Mouse (Mus musculus) kidney, postnatal 0 days (tissue): Measurements from ENCODE around the gene Casp12. TPM values are rescaled to one million over a fixed set of nuclear protein-coding genes. Genes with fewer than 3 reads are reported as not detected.
"Not testable (repeated sequence)": the region's sequence is repeated elsewhere in the genome, so short reads cannot be mapped to it uniquely, and the experiment has no call there.

Experiments used
- ATAC-seq: fragments of 200-750 bp; cut with Nextera tagmentation; replicated peaks from 2 replicates; pipeline ENCODE4 v1.8.0; 2017; ENCODE audit warnings: low read depth, moderate number of reproducible peaks, moderate TSS enrichment, moderate library complexity; ENCODE audit not compliant: low FRiP score
- DNase-seq: peaks from one replicate; pipeline ENCODE4 v3.0.0-alpha.2; 2016; ENCODE audit warnings: low spot score
- H3K27ac ChIP-seq: fragments of 300-500 bp; sonication (generic); 2 replicates; pipeline ENCODE4 v1.5.1; 2014; ENCODE audit warnings: mild to moderate bottlenecking
- H3K27me3 ChIP-seq: fragments of 300-500 bp; sonication (generic); 2 replicates; pipeline ENCODE4 v1.6.1; 2014; ENCODE audit warnings: low read length, mixed read lengths; ENCODE audit not compliant: insufficient read depth
- H3K36me3 ChIP-seq: fragments of 300-500 bp; sonication (generic); 2 replicates; pipeline ENCODE4 v1.6.1; 2014; ENCODE audit warnings: low read length, mixed read lengths; ENCODE audit not compliant: insufficient read depth
- H3K4me1 ChIP-seq: fragments of 300-500 bp; sonication (generic); replicated peaks from 2 replicates; pipeline ENCODE4 v1.6.1; 2014; ENCODE audit warnings: antibody characterized with exemption, low read length, mixed read lengths; ENCODE audit not compliant: insufficient read depth
- H3K4me2 ChIP-seq: fragments of 300-500 bp; sonication (generic); 2 replicates; pipeline ENCODE4 v1.6.1; 2014; ENCODE audit warnings: mild to moderate bottlenecking, low read length, moderate library complexity, mixed read lengths
- H3K4me3 ChIP-seq: fragments of 300-500 bp; sonication (generic); replicated peaks from 2 replicates; pipeline ENCODE4 v1.5.1; 2014; ENCODE audit warnings: low read depth, low read length
- H3K9ac ChIP-seq: fragments of 300-500 bp; sonication (generic); 2 replicates; pipeline ENCODE4 v1.6.1; 2014; ENCODE audit warnings: low read depth, low read length
- H3K9me3 ChIP-seq: fragments of 300-500 bp; sonication (generic); replicated peaks from 2 replicates; pipeline ENCODE4 v1.6.1; 2016; ENCODE audit warnings: low read length, inconsistent platforms, mixed read lengths
- CTCF ChIP-seq: IDR thresholded peaks from 2 replicates; pipeline ENCODE4 v1.5.1; 2016; ENCODE audit warnings: antibody characterized with exemption, low read depth, mild to moderate bottlenecking, moderate library complexity
- WGBS: fragments of 180-500 bp; shearing (Covaris S2); extraction: QIAGEN DNeasy Blood & Tissue Kit; methylation state at CpG from one replicate; pipeline ENCODE4 v1.1.7; 2014; 5-methylcytosine and 5-hydroxymethylcytosine counted together
- polyA plus RNA-seq: library from polyadenylated mRNA; unstranded; fragments of >200 nt; fragmentation: Nextera tagmentation; extraction: Ambion mirVana; gene quantifications from 2 replicates; pipeline ENCODE4 v1.2.1, GENCODE M21; 2015

The Casp12 gene
- polyA plus RNA-seq, 1 experiment from 2014 or later: 8.2 TPM

GRCm38 (mm10) chr9:5353673-5354072, 8.4 kb downstream of the Casp12 start:
- H3K9me3 ChIP-seq: no peaks in the 10 kb centered on the region
- H3K4me2 ChIP-seq: no peak overlapping the region
- no peak for ATAC-seq
- H3K27ac ChIP-seq: no peak overlapping the region
- no peak for TF ChIP-seq CTCF
- H3K4me1 ChIP-seq: no peaks in the 10 kb centered on the region
- DNase-seq: no peak
- 61% methylated on average over 2 of the region's 2 CpGs for WGBS
- no peaks in the 10 kb centered on the region for H3K36me3 ChIP-seq
- no peak overlapping the region for H3K4me3 ChIP-seq
- no peaks in the 10 kb centered on the region for H3K27me3 ChIP-seq
- H3K9ac ChIP-seq: no peak overlapping the region

- TF ChIP-seq CTCF: no peak
- ATAC-seq: no peak
- DNase-seq: no peak
- no peak overlapping the region for H3K9ac ChIP-seq
- no peak overlapping the region for H3K4me3 ChIP-seq
- H3K36me3 ChIP-seq: no peaks in the 10 kb centered on the region
- H3K9me3 ChIP-seq: no peaks in the 10 kb centered on the region
- no peak overlapping the region for H3K27ac ChIP-seq
- H3K4me2 ChIP-seq: no peak overlapping the region
- H3K27me3 ChIP-seq: no peaks in the 10 kb centered on the region
- no peaks in the 10 kb centered on the region for H3K4me1 ChIP-seq
Measured at GRCm38 (mm10) chr9:5356801-5357200, 11.6 kb downstream of the Casp12 start.

GRCm38 (mm10) chr9:5393561-5393960, 48.3 kb downstream of the Casp12 start:
- no peaks in the 10 kb centered on the region for H3K36me3 ChIP-seq
- ATAC-seq: no peak
- no peak overlapping the region for H3K4me2 ChIP-seq
- H3K9me3 ChIP-seq: no peaks in the 10 kb centered on the region
- TF ChIP-seq CTCF: no peak
- H3K27me3 ChIP-seq: no peaks in the 10 kb centered on the region
- H3K27ac ChIP-seq: no peak overlapping the region
- no peak overlapping the region for H3K9ac ChIP-seq
- no peak overlapping the region for H3K4me3 ChIP-seq
- H3K4me1 ChIP-seq: no peaks in the 10 kb centered on the region
- no peak for DNase-seq

- not testable (repeated sequence) for H3K9ac ChIP-seq, H3K36me3 ChIP-seq, H3K4me2 ChIP-seq, H3K27ac ChIP-seq, ATAC-seq, H3K27me3 ChIP-seq, DNase-seq, H3K4me3 ChIP-seq, H3K4me1 ChIP-seq, H3K9me3 ChIP-seq
- 71% methylated on average over 5 of the region's 5 CpGs for WGBS
Measured at GRCm38 (mm10) chr9:5395861-5396260, 50.6 kb downstream of the Casp12 start.

GRCm38 (mm10) chr9:5410988-5411568, 65.8 kb downstream of the Casp12 start:
- TF ChIP-seq CTCF: no peak
- Histone ChIP-seq H3K9me3 (no peaks in the 10 kb centered on the region), H3K9ac (no peak overlapping the region), H3K4me3 (no peak overlapping the region), H3K27ac (no peak overlapping the region), H3K27me3 (no peaks in the 10 kb centered on the region), H3K4me1 (no peaks in the 10 kb centered on the region), H3K36me3 (no peaks in the 10 kb centered on the region), H3K4me2 (no peak overlapping the region)
- WGBS: 67% methylated on average over 1 of the region's 1 CpGs
- ATAC-seq: no peak
- no peak for DNase-seq

- no peak for DNase-seq
Measured at GRCm38 (mm10) chr9:5412446-5413111, 67.3 kb downstream of the Casp12 start.

GRCm38 (mm10) chr9:5417871-5418270, 72.6 kb downstream of the Casp12 start:
- H3K9me3 ChIP-seq: no peaks in the 10 kb centered on the region

More at GRCm38 (mm10) chr9:5412446-5413111, 67.3 kb downstream of the Casp12 start:
- no peaks in the 10 kb centered on the region for H3K36me3 ChIP-seq
- H3K4me3 ChIP-seq: no peak overlapping the region
- no peak for TF ChIP-seq CTCF
- H3K4me2 ChIP-seq: no peak overlapping the region
- WGBS: 54% methylated on average over 4 of the region's 4 CpGs
- no peak for ATAC-seq
- H3K9me3 ChIP-seq: no peaks in the 10 kb centered on the region
- no peak overlapping the region for H3K27ac ChIP-seq
- H3K9ac ChIP-seq: no peak overlapping the region
- no peaks in the 10 kb centered on the region for H3K4me1 ChIP-seq
- H3K27me3 ChIP-seq: no peaks in the 10 kb centered on the region

More at GRCm38 (mm10) chr9:5417871-5418270, 72.6 kb downstream of the Casp12 start:
- Histone ChIP-seq H3K9ac (no peak overlapping the region), H3K27ac (no peak overlapping the region), H3K4me3 (no peak overlapping the region), H3K36me3 (no peaks in the 10 kb centered on the region), H3K27me3 (no peaks in the 10 kb centered on the region), H3K4me1 (no peaks in the 10 kb centered on the region), H3K4me2 (no peak overlapping the region)
- 82% methylated on average over 2 of the region's 2 CpGs for WGBS
- TF ChIP-seq CTCF: no peak
- DNase-seq: no peak
- ATAC-seq: no peak

Other genes starting within 250 kb of the Casp12 start
- gene Casp1, start 46.9 kb upstream of the Casp12 start, polyA plus RNA-seq: 0.62 and 0.85 TPM in 2 replicates
- 5.6 and 6.5 TPM in 2 replicates for gene Casp4, start 36.6 kb upstream of the Casp12 start, polyA plus RNA-seq